Mouse (Mus musculus) kidney, postnatal 10 days (tissue): Measurements from ENCODE around the gene Prrx1.

Experiments used
- DNase-seq: peaks from one replicate; pipeline ENCODE4 v3.0.0; 2021; ENCODE audit warnings: mixed read lengths

The Prrx1 gene

DNA sequence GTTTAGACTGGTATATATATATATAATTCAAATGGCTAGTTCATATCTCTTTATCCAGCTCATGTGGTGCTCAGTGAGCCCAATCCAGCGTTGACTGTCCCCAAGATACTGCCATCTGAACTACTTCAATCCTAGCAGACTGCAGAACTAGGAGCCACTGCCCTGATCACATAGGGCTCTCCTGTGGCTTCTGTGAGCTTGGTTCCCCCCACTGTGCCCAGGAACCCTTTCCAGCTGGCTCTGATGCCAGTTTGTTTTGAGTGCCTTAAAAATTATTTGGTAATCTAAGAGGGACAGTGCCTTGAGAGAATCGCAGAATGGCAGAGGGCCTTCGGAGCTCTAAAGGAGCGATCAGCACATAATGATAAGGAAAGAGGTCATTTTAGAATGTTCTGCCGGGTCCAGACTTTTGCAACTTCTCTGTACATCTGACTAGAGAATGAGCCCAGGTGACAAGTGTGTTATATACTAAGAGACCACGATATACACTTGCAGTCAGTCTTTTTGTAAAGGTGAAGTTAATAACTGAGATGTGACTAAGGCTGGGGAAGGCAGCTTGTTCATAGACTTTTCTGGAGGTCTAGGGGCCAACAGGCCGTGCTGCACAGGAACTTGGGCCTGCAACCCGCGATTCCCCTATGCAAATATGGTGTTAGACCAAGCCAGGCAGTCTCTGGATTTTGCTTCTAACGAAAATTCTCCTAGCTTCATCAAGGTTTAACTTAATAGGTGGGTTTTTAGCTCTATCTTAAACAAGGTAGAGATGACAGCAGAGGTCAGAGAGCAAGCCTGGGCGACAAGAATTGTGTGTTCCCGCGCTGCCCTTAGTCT, 2.3 kb downstream of the Prrx1 start:
- DNase-seq = no peak

DNA sequence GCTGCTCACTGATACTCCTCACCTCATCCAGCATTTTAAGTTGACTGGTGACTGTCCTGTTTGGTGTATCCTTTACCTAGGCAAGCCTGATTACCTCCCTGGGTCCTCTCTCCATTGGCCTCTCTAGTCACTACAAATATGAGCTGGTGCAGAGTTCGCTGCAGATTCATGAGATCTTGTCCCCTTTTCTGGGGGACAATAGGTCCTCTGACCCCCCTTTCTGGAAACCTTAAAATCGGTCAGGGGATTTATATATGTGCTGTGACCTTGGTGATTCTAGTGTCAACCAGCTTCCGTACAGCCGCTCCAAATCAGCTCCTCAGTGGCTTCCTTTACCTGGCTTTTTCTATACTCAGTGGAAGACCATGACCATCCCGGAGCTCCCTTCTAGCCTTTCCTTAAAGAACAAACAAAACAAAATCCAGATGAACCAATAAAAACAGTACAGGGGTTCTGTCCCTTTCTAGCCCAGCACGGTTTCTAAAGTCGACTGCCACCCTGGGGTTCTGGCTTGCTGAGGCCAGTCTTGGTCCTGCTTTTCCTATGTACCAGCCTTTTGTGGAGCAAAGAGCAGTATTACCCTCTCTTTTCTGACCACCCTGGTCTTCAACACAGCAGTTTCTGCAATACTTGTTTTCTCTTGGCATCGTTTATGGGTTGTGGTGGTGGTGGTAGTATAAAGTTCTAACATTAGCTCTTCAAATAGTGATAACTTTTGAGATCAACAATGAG, 3.3 kb downstream of the Prrx1 start:
- DNase-seq = no peak

DNA sequence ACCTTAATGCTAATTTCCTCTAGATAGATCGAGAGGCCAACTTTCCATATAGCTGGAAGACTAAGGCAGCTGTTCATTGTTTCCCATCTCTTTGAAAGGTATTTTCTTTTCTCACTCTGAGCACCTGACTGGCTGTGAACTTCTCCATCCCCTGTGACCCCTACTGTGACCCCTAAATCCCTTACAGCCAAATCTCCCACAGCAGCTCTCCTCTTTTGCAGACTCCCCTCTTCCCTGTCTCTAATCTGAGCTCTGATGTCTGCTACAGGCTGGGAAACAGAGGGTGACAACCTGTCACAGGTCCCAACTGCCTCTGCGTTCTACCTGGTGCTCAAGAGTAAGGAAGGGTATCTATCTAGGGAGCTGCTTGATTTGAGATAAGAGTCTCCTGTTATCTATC, 4.0 kb downstream of the Prrx1 start:
- no peak for DNase-seq

DNA sequence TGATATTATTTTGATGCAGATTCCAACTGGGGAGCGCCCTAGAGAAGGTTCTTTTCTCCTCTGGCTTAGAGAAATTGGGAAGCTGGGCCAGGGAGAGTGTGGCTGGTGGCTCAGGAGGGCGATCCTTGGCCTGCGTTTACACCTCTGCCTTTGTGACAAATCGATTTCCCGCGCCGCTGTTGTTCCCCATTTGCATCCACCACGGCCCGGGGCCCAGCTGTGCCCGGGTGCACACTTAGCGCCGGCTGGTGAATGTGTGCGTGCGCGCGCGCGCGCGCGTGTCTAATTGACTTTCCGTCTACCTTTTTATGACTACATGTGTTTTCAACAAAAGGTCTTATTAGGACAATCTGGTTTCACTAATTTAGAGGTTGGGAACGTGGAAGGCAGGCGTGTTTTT, 4.9 kb downstream of the Prrx1 start:
- peak; percentile 20 for DNase-seq

DNA sequence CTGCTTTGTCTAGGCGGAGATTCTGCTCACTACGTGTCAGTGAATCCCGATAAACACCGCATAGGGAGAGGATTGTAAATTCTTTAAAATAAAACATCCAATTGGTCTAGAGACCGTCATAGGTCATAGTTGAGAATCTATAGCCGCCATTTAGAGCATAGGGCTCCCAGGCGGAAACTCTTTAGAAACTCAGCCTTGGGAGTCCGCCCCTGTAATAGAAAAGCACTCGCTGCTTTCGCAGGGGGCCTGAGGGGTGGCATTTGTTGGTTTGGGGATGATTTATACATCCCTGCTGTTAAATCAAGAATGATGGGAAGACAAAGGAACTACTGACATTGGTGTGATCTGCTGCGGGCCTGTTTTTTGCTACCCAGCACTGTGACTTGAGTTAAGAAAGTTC, 5.8 kb downstream of the Prrx1 start:
- DNase-seq = no peak

DNA sequence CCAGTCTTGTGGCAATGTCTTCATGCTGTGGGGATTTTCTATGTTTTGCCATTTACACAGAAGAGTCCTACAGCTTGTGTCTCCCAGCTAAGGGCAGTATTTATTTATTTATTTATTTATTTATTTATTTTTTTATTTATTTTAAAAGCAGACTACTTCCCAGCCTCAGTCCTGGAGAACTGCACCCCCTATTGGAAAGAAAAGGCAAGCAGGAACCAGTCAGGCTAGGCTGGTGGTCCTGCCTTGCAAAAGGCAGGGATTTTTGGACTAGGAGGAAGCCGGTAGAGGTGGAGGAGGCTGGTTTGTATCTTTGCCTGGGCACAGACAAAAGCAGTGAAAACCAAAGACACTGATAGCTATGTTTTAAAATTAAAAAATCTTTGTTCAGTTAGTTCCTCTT, 7.6 kb downstream of the Prrx1 start:
- DNase-seq = no peak

DNA sequence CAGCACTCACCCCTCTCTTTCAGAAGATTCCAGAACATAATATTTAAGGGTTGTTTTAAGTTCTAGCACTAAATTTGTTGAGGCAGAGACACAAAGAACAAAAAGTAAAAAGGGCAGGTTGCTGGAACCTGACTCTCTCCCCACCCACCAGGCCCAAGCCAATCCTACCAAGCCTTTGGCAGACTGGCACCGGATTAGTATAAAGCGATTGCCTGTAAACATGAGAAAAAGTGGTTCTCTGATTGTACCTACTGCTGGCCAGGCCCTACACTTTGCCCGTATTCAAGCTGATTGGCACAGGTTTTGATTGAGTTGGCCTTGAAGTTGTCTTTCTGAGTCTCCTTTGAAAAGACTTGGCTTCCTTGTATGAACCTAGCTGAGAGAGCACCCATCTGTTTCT, 8.7 kb downstream of the Prrx1 start:
- DNase-seq = no peak

DNA sequence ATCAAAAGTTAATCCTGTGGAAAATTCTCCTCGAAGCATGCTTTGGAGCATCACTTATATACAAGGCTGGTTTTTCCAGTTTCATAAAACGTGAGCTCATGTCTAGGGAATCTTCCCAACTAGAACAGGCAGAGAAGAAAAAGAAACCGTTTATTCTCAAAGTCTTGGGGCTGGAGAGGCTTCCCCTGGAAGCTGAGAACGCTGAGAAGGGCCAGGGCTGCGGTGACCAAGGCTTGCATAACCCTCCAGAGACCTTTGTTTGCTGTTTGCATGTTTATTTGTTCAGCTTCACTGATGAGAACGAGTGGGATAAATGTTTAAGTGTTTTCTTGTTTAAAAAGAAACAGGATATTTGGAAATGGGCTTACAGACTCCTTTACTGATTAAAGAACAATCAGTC, 11.2 kb downstream of the Prrx1 start:
- no peak for DNase-seq

DNA sequence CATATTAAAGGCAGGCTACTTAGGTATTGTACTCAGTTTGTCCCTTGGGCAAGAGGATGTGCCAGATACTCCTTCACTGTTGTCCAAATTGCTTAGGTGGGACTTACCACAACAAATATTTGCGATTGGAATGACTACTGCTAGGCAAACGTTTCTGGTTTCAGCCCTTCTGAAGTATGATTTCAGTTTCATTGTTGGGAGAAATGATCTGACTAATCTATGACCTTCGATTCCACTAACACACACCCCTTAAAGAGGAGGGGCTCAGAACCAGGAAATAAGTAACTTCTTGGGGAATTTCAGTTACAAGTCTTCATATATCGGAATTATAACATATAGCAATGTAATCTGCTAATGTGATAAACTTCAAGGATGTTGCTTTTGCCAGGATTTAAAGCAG, 20.4 kb downstream of the Prrx1 start:
- DNase-seq = no peak

DNA sequence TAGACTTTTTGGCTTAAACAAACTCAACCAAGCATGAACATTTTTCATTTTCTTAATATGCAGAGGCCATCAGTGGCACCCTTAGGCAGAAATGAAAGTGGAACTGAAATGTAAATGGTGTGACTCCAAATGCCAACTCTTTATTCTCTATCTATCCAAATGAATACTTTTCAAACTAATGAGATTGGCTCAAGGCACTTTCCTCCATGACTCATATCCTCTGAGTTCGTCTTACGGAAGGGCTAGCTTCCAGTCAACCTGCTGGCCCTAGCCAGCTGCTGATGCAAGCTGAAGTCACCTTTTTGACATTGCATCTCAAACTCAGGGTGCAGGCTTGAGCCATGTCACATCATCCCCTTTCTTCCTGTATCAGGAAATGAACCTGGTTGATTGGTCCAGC, 21.6 kb downstream of the Prrx1 start:
- no peak for DNase-seq

DNA sequence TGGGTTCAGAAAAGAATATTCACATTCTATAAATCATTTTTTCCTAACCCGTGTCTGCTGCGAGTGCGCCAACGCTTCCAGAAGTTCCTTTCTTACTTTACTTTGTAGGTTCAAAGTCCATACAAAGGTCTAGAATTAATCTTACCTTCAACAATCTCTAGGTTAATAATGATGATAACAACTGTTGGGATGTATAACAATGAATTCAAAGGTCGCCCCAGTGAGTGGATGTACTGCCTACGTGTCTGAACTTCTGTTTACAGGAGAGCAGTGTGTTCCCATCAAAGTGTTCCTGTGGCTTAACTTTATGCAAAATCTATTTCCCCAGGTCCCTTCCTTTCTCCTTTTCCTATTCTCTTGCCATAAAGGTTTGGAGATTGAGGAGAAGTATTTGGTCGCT, 24.4 kb downstream of the Prrx1 start:
- no peak for DNase-seq

DNA sequence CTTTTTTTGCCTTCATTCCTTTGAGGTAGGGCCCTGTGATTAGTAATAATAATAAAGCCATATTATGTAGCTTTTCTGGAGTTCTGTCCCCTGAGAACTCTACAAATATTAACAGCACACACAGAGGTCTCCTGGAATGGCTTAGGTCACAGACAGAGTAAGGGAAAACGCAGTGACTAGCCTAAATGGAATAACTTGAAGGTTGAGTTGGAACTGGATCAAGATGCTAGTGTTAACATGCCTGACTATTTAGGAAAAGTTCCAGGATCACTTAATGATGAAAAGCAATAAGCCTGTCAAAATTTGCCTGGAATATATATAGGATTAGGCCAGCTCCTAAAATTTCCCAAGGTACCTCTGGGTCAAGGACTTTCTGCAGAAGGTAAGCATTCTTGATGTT, 28.0 kb downstream of the Prrx1 start:
- DNase-seq = no peak

DNA sequence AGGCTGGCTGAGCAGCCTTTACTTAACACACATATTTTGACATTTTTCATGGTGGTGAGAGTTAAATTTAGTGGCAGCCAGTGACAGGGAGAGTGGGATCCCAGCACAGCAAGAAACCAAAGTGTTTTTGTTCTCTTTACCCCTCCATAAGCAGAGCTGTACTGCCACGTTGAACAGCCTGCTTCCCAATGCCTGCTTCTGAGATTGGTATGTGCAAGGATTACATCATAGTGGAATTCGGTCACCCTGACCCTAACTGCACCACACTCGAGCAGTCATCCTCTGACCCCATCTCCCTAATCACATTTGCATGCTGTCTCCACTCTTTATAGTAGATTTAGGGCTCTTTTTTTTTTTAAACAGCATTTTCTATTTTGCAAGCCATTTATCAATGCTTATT, 28.4 kb downstream of the Prrx1 start:
- DNase-seq = no peak

DNA sequence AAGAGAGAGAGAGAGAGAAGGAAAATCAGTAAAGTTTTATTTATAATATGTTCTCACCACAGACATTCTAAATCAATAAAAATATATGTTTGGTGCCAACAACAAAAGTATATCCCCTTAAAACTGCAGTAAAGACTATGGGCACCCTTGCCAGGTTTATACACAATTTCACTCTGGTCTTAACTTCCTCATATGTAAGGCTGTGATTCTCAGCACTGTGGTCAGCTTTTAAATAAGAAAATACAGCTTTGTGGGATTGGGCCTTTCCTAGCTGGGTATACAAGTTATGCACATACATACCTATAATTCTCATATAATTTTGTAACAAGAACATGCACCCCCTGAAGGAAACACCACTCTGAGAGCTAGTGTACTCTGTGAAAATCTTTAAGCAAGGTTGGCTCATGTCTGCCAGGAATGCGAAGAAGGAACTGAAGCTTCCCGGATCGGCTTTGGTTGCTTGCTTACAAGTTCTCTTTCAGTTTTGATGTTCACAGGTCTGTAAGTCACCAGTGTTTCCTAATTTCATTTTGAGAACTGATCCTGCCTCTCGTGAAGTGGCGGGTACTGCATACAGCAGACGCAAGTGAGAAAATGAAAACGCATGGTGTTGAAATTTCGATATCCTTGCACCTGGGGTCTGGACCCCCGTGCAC, 29.4 kb downstream of the Prrx1 start:
- no peak for DNase-seq

DNA sequence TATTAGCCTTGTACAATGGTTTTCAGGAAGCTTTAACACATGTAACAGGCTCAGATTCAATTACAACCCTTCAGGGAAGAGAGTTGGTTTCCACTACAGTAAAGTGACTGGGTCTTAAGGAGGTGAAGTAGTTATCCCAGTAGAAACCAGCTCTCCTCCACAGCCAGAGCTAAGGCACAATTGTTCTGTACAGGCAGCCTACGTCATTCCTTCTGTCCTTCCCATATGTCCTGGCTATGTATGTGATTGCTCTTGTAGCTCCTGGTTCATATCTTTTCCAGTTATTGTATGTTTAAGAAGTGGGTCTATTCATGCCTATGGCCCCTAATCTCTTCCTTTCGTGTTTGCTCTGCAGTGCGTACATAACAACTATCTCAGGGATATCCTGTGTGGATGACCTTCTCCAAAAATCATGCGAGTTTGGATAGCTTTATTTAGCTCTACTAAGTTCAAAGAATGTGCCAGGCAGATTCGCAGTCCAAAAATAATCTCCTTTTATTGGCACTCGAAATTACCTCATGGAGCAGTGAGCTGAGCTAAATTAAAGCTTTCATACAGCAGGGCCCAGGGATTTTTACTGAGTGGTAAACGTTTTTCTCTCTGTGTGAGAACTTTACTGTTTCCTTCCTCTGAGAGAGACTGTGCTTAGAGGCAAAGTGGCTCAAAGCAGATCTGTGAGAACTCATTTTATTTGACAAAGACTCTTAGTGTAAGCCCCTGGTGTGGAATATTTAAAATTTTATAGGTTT, 31.9 kb downstream of the Prrx1 start:
- no peak for DNase-seq

DNA sequence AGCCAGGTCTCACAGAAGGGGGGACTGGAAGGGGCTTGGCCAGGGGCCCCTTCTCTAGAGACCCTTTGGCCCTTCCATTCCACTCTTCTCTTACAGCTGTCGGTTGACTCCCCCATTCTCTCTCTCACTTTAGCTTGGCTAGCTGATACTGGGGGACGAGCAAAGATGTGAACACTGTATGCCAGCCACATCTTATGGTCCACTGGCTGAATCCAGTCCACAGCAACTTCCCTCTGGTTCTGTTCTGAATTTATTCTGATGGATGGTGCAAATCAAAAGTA, 32.7 kb downstream of the Prrx1 start:
- no peak for DNase-seq

DNA sequence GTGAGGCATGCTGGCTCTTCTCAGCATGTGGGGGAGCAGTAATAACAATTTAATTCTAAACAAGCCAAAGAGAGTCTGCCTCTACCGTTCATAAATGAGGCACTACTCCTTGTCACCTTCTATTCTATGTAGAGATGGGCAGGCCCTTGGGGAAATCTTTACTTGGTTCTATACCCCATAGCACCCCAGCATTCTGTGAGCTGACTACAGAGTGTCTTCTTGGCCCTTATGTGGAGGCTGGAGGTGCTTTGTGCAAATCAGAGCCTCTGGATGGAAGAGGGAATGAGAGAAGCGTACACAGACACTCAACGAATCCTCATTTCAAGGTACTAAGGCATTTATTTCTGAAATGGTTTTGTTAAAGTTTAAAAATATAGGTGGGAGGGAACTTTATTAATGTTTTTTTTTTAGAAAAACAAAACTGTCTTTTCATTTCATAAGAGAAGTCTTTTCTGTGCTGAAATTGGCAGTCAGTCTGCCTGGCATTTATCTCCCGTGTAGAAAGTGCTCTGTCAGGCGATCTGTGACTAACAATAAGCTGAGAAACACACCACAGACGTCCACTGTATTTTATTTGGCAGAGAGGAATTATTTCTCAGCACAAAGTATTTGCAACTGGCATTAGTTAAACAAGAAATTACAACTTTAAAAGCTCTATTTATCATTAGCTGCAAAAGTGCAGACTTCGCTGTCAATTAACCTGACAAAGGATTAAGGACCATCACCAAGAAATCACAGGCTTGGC, 33.2 kb downstream of the Prrx1 start:
- DNase-seq = no peak

DNA sequence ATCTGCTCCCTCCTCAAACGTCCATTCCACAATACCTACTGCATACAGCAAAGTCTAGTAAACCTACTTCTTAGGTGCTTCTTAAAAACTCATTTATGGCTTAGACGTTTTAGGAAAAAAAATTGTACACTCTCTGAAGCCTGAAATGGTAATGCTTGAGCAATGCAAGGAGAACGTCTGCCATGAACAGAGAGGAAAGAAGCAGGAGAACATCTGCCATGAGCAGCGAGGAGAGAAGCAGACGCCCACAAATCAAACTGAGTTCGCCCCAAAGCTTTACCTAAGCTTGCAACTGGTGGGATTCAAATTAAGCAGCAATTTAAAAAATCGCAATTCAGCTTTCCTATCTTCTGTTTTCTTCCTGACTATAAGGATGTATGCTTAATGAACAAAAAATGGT, 36.4 kb downstream of the Prrx1 start:
- DNase-seq = no peak

DNA sequence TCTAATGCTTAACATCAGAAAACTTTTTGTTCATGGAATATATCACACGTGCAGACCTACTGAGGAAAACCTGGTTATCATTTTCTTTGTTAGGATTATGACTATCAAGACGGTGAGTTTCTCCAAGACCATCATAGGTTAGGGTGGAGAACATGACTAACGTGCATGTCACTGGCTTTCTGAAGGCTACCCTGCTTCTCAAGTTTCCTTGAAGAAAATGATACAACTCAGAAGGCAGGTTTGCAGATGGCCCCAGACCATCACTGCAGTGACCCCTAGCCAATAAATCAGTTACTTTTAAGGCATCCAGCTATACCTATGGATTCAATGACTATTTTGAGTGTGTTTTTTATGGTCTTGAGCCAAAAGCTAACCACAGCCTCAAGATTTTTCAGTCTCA, 38.6 kb downstream of the Prrx1 start:
- DNase-seq = no peak

DNA sequence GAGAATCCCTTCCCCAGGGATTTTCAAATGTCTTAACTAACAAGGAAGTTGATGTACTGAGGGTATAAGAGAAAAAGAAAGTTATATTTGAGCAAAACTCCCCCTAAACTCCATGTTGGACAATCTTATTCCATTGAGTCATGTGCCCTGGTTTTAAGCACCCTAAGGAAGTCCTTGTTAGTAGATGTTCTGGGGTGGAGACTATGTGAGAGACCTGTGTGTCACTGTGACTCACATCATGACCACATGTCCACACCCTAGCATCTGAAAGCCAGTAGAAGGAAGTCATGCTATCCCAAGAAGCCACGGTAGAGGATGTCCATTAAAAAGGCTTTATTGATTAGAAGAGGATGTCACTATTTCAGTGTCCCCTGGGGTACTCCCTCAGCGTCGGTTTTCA, 40.4 kb downstream of the Prrx1 start:
- no peak for DNase-seq

DNA sequence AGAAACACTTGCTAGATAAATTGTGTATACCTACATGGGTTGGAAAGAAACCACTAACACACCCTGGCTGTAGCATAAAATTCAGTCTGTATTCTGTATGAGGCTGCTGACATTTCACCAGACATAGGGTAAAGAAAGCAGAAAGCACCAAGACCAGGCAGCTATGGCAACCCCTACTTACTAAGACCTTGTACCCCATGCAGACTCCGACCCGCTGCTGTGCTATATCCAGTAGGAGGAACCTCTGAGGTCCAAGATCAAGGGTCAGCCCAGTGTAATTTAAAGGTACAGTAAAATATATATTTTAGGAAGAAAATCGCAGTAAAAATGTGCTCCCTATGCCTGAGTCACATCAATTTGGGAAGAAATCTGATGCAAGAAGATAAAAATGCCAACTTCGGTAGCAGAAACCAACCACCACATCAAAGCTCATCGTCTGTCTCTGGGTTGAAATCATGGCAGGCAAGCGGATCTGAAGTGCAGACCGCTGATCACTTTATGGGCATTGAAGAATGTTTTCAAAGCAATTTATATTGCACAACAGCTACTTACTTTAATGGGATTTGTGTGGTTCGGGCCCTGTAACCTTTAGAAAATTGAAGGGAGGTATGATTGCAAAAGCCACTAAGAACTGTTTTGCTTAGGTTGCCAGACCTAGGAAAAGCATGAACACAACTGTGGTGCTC, 46.5 kb downstream of the Prrx1 start:
- DNase-seq = no peak

DNA sequence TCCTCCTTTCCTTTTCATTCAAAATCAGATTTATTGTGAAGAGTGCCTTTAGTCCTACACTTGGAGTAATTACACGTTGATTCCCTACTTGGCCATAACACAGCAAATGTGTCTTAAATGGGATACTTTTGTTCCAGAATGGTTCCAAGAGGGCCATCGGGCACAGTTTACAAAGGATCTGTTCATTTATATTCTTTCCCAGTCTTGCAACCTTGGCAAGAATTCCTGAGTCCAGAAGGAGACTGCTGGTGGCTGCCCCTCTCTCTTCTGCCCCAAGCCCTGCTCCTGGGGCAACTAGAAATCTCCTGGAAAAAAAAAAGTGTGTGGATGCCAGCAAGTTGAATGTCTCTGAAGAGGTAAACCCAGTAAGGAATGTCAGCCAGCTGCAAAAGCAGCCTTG, 56.2 kb downstream of the Prrx1 start:
- DNase-seq = no peak
